Mouse (Mus musculus) ES-Bruce4 (cell line): ENCODE results near the gene Apoa1.

Source experiments
- CTCF ChIP-seq: IDR thresholded peaks from one replicate; pipeline ENCODE4 v1.8.1; 2011; ENCODE audit warnings: low read depth, low read length
- EP300 ChIP-seq: IDR thresholded peaks from 2 replicates; pipeline ENCODE4 v1.6.1; 2011; ENCODE audit warnings: low read depth, low read length; ENCODE audit not compliant: insufficient read depth
- POLR2A ChIP-seq: IDR thresholded peaks from one replicate; pipeline ENCODE4 v1.8.1; 2011; ENCODE audit warnings: low read length; ENCODE audit not compliant: insufficient read depth

DNA sequence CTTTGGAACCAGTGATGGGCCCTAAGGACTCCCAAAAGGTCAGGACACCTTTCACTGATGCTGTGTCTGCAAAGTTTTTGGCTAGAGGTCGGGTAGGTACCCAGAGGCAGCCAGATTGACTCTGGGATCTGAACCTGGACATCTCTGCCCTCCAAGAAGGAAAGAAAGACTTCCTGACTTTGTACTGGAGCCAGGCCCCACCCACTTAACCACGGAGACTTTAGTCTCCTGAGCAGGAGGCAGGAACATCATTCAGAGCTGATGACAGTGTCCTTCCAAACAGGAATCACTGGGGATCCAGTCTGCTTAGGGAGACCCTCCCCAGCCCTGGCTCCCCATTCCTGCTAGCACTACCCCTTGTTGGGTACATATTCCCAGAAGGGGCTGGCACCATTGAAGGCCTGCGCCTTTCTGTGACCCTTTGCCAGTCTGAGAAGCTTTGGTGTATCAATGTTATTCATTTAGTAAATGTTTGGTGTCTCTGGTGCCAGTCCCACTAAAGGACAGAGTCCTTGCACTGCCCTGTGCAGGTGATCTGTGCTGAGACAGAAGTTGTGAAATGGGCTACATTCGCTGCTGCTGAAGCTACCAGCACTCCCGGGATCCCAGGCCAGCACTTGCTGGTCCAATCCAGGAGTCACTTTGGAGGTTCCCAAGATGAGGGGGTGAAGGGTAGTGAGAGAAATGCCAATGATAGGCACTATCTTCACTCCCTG is 3.3 kb upstream of the Apoa1 start:
- TF ChIP-seq POLR2A: no peak
- TF ChIP-seq EP300: no peak
- no peak for TF ChIP-seq CTCF
